Mouse (Mus musculus): ENCODE results near the gene Atg101.

DNA sequence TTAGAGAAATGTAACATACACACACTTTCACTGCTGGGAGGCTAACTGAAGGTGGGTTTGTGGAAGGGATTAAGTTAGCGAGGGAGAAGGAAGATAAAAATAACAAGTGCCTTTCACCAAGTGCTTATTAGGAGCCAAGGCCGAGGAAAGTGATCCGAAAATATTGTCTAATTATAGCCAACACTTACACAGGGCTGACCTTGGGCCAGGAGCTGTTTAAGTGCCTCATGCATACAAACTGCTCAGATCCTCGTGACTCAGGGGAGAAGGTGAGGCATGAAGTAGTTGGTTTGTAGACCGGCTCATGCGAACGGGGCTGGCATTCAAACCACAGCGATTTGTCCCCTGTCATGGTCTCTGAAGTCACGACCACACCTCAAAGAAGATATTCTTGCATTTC is 42.8 kb upstream of the Atg101 start:
- no peak for TF ChIP-seq GATA1 (IDR thresholded peaks at IDR 0.05; ENCODE audit: low read length)
- TF ChIP-seq TAL1 (IDR thresholded peaks at IDR 0.05; ENCODE audit: low read length): no peak
